Comparison of ENCODE assay signal across 7 mouse cellular contexts in genomic region chr5:142822286-142823095, GRCm38 (mm10). TPM values are rescaled to one million over a fixed set of nuclear protein-coding genes. Genes with fewer than 3 reads are reported as not detected.
DNase-seq lines count a peak whose midpoint lies in the region; ATAC-seq and TF ChIP-seq lines count a peak whose summit lies in the region.

No protein-coding gene starts in this region.

- peaks cover 18% of the 10 kb centered on the region for H3K4me1 ChIP-seq in forebrain, postnatal 0 days (ENCODE audit: insufficient read depth)
- H3K4me1 ChIP-seq in hindbrain, embryonic 15.5 days (replicated peaks), result peaks cover 40% of the 10 kb centered on the region
- peaks cover 42% of the 10 kb centered on the region for H3K4me1 ChIP-seq in limb, embryonic 15.5 days
- peaks cover 27% of the 10 kb centered on the region for H3K4me1 ChIP-seq in midbrain, postnatal 0 days (ENCODE audit: insufficient read depth, low read length)

- peak overlapping the region; percentile 83 for H3K4me3 ChIP-seq in forebrain, postnatal 0 days (ENCODE audit: low read depth, low read length)
- H3K4me3 ChIP-seq in hindbrain, embryonic 15.5 days, result peak overlapping the region; percentile 91
- peak overlapping the region; percentile 67 for H3K4me3 ChIP-seq in limb, embryonic 15.5 days
- H3K4me3 ChIP-seq in midbrain, postnatal 0 days (ENCODE audit: low read depth, low read length), result peak overlapping the region; percentile 98

- DNase-seq in ZHBTc4 (ENCODE audit: low read depth, low spot score), result peak; percentile 49
- DNase-seq in cerebellum, adult 11-12 months, result peak; percentile 62
- DNase-seq in forebrain, postnatal 0 days, result peak; percentile 71
- DNase-seq in midbrain, postnatal 0 days (ENCODE audit: low spot score), result peak; percentile 54
- peak; percentile 71 for DNase-seq in yolk sac, embryonic 10.5 days (ENCODE audit: low spot score)

- no peaks in the 10 kb centered on the region for H3K9me3 ChIP-seq in forebrain, postnatal 0 days (ENCODE audit: low read length)
- H3K9me3 ChIP-seq in hindbrain, embryonic 15.5 days, result no peaks in the 10 kb centered on the region
- no peaks in the 10 kb centered on the region for H3K9me3 ChIP-seq in limb, embryonic 15.5 days
- H3K9me3 ChIP-seq in midbrain, postnatal 0 days (ENCODE audit: low read length), result no peaks in the 10 kb centered on the region

- no peak for ATAC-seq in forebrain, postnatal 0 days
- no peak for ATAC-seq in hindbrain, embryonic 15.5 days (ENCODE audit: low FRiP score, low read depth)
- ATAC-seq in limb, embryonic 15.5 days (ENCODE audit: insufficient number of reproducible peaks, low FRiP score, low TSS enrichment, low read depth), result no peak
- ATAC-seq in midbrain, postnatal 0 days (ENCODE audit: low FRiP score), result no peak

- H3K27ac ChIP-seq in forebrain, postnatal 0 days (ENCODE audit: low read depth, low read length), result peak overlapping the region; percentile 100
- peak overlapping the region; percentile 100 for H3K27ac ChIP-seq in hindbrain, embryonic 15.5 days (replicated peaks)
- H3K27ac ChIP-seq in limb, embryonic 15.5 days, result peak overlapping the region; percentile 100
- peak overlapping the region; percentile 100 for H3K27ac ChIP-seq in midbrain, postnatal 0 days (ENCODE audit: low read depth, low read length)

- H3K9ac ChIP-seq in forebrain, postnatal 0 days, result peak overlapping the region; percentile 98
- H3K9ac ChIP-seq in hindbrain, embryonic 15.5 days, result peak overlapping the region; percentile 92
- peak overlapping the region; percentile 82 for H3K9ac ChIP-seq in limb, embryonic 15.5 days
- H3K9ac ChIP-seq in midbrain, postnatal 0 days (replicated peaks; ENCODE audit: low read length, poor library complexity, severe bottlenecking), result peak overlapping the region; percentile 86

- no peaks in the 10 kb centered on the region for H3K27me3 ChIP-seq in forebrain, postnatal 0 days (ENCODE audit: insufficient read depth, low read length)
- no peaks in the 10 kb centered on the region for H3K27me3 ChIP-seq in hindbrain, embryonic 15.5 days
- no peaks in the 10 kb centered on the region for H3K27me3 ChIP-seq in limb, embryonic 15.5 days
- no peaks in the 10 kb centered on the region for H3K27me3 ChIP-seq in midbrain, postnatal 0 days (ENCODE audit: insufficient read depth, low read length)

- no peak for TF ChIP-seq CTCF in forebrain, postnatal 0 days (IDR thresholded peaks at IDR 0.05; ENCODE audit: low read depth)
- TF ChIP-seq CTCF in midbrain, postnatal 0 days (IDR thresholded peaks at IDR 0.05), result no peak

- H3K4me2 ChIP-seq in forebrain, postnatal 0 days (ENCODE audit: low read depth), result peak overlapping the region; percentile 88
- peak overlapping the region; percentile 78 for H3K4me2 ChIP-seq in hindbrain, embryonic 15.5 days
- peak overlapping the region; percentile 75 for H3K4me2 ChIP-seq in limb, embryonic 15.5 days
- H3K4me2 ChIP-seq in midbrain, postnatal 0 days (ENCODE audit: low read depth, low read length, poor library complexity, severe bottlenecking), result peak overlapping the region; percentile 95

- under 1% methylated on average over 35 of the region's 36 CpGs for WGBS in forebrain, postnatal 0 days
- under 1% methylated on average over 36 of the region's 36 CpGs for WGBS in hindbrain, embryonic 15.5 days
- under 1% methylated on average over 36 of the region's 36 CpGs for WGBS in limb, embryonic 15.5 days
- WGBS in midbrain, postnatal 0 days, result under 1% methylated on average over 36 of the region's 36 CpGs

- H3K36me3 ChIP-seq in forebrain, postnatal 0 days (ENCODE audit: insufficient read depth), result no peaks in the 10 kb centered on the region
- no peaks in the 10 kb centered on the region for H3K36me3 ChIP-seq in hindbrain, embryonic 15.5 days
- H3K36me3 ChIP-seq in limb, embryonic 15.5 days, result no peaks in the 10 kb centered on the region
- no peaks in the 10 kb centered on the region for H3K36me3 ChIP-seq in midbrain, postnatal 0 days (ENCODE audit: insufficient read depth, low read length)

RNA-seq across cellular contexts. Expression of gene Tnrc18, which starts 5.0 kb away (rescaled TPM):
- 99.7 and 116 TPM in 2 replicates for total RNA-seq in forebrain, postnatal 0 days (2014; rRNA removed)
- 14.9 and 23.4 TPM in 2 replicates for polyA plus RNA-seq in forebrain, postnatal 0 days (2015; fragmentation: Nextera tagmentation; extraction: Ambion mirVana)
- polyA plus RNA-seq in hindbrain, embryonic 15.5 days (2015; fragmentation: Nextera tagmentation; extraction: Ambion mirVana), result 32.7 and 33.8 TPM in 2 replicates
- 25.1 and 32.0 TPM in 2 replicates for polyA plus RNA-seq in limb, embryonic 15.5 days (2015; fragmentation: Nextera tagmentation; extraction: Ambion mirVana)
- 114 and 142 TPM in 2 replicates for total RNA-seq in midbrain, postnatal 0 days (2014; rRNA removed)
- polyA plus RNA-seq in midbrain, postnatal 0 days (2015; fragmentation: Nextera tagmentation; extraction: Ambion mirVana), result 17.4 and 19.4 TPM in 2 replicates
